Mouse (Mus musculus): ENCODE measurements around the gene Fbll1. TPM values are rescaled to one million over a fixed set of nuclear protein-coding genes. Genes with fewer than 3 reads are reported as not detected.
"Not testable (repeated sequence)": the region's sequence is repeated elsewhere in the genome, so short reads cannot be mapped to it uniquely, and the experiment has no call there.

Fbll1 gene
- total RNA-seq (2014; rRNA removed) (51.2 and 72.6 TPM in 2 replicates), polyA plus RNA-seq (2015; fragmentation: Nextera tagmentation; extraction: Ambion mirVana) (32.9 and 35.4 TPM in 2 replicates)

DNA sequence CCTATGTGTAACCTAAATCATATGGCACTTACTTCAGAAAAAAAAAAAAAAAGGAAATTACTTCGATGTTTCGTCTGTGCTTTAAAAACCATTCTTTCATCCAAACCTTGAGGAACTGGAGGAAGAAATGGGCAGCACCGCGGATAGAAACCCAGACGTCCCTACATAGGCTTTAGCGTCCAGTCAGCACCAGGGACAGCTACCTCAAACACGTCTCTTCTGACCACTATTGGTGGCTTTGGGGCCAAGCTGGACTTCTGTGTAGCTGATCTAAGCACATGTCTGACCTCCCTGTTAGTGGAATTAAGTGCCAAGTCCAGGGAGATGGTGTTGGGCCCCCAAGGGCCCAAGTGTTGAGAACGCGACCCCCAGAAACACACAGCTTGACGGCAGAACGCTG is at the start of gene Fbll1:
Gene Fbll1 (minus strand): TSS at position 11 of the 400 bp plus-strand sequence.
- no peak for TF ChIP-seq CTCF (IDR thresholded peaks at IDR 0.05; ENCODE audit: low read depth)
- 0 out of 2 replicates have a peak, but pooled peaks have one; percentile 2 for ATAC-seq
- WGBS: 8% methylated on average over 11 of the region's 11 CpGs

DNA sequence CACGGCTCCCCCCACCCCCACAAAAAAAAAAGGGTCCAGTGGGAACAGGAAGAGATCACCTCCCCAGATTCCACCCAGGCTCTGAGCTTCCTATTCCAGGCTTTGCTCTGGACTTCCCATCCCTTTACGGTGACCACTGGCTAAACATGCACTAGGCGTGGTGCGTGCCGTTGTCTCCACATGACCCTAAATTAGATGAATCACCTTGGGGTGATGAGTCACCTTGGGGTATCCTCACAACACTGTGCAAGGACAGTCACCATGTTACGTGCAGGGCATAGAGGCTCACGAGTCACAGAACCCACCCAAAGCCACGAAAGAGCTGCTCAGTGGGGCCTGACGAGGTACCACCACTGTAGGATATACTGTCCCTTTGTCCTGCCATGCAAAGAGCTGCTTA is 45.6 kb upstream of the Fbll1 start:
- DNase-seq (no peak), ATAC-seq (no peak)
- WGBS: 88% methylated on average over 9 of the region's 9 CpGs
- Histone ChIP-seq H3K4me1 (ENCODE audit: insufficient read depth) (no peaks in the 10 kb centered on the region), H3K9ac (no peak overlapping the region), H3K27me3 (ENCODE audit: insufficient read depth, low read length) (no peaks in the 10 kb centered on the region), H3K9me3 (ENCODE audit: low read length) (no peaks in the 10 kb centered on the region), H3K4me3 (ENCODE audit: low read depth, low read length) (no peak overlapping the region), H3K27ac (ENCODE audit: low read depth, low read length) (no peak overlapping the region), H3K4me2 (ENCODE audit: low read depth) (no peak overlapping the region), H3K36me3 (ENCODE audit: insufficient read depth) (peaks cover 25% of the 10 kb centered on the region)
- no peak for TF ChIP-seq CTCF (IDR thresholded peaks at IDR 0.05; ENCODE audit: low read depth)

More for the DNA sequence above, at the start of gene Fbll1:
- H3K9me3 ChIP-seq (ENCODE audit: low read length): no peaks in the 10 kb centered on the region
- H3K9ac ChIP-seq: peak within 1 kb of the TSS; percentile 85
- no peaks in the 10 kb centered on the region for H3K36me3 ChIP-seq (ENCODE audit: insufficient read depth)
- peaks cover 15% of the 10 kb centered on the region for H3K4me1 ChIP-seq (ENCODE audit: insufficient read depth)
- DNase-seq: no peak
- H3K27me3 ChIP-seq (ENCODE audit: insufficient read depth, low read length): no peaks in the 10 kb centered on the region; the same call in 1 of the 2 replicates
- H3K4me3 ChIP-seq (ENCODE audit: low read depth, low read length): peak within 1 kb of the TSS; percentile 72
- H3K4me2 ChIP-seq (ENCODE audit: low read depth): peak within 1 kb of the TSS; percentile 81
- peak within 1 kb of the TSS; percentile 92 for H3K27ac ChIP-seq (ENCODE audit: low read depth, low read length)

DNA sequence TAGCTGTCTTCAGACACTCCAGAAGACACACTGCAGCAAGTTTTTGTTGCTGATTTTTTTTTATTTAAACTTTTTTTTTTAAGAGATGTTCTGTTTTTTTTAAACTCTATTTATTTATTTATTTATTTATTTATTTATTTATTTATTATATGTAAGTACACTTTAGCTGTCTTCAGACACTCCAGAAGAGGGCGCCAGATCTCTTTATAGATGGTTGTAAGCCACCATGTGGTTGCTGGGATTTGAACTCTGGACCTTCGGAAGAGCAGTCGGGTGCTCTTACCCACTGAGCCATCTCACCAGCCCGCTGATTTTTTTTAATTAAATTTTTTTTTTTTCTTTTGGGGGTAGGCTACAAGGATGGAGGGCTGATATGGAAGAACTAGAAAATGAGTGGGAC is 43.9 kb upstream of the Fbll1 start:
- H3K9ac ChIP-seq; H3K4me1 ChIP-seq (ENCODE audit: insufficient read depth); ATAC-seq; H3K4me3 ChIP-seq (ENCODE audit: low read depth, low read length); H3K9me3 ChIP-seq (ENCODE audit: low read length); H3K27ac ChIP-seq (ENCODE audit: low read depth, low read length); H3K27me3 ChIP-seq (ENCODE audit: insufficient read depth, low read length); H3K4me2 ChIP-seq (ENCODE audit: low read depth); DNase-seq: not testable (repeated sequence)
- H3K36me3 ChIP-seq (ENCODE audit: insufficient read depth): peaks cover 21% of the 10 kb centered on the region
- WGBS: 85% methylated on average over 4 of the region's 4 CpGs

DNA sequence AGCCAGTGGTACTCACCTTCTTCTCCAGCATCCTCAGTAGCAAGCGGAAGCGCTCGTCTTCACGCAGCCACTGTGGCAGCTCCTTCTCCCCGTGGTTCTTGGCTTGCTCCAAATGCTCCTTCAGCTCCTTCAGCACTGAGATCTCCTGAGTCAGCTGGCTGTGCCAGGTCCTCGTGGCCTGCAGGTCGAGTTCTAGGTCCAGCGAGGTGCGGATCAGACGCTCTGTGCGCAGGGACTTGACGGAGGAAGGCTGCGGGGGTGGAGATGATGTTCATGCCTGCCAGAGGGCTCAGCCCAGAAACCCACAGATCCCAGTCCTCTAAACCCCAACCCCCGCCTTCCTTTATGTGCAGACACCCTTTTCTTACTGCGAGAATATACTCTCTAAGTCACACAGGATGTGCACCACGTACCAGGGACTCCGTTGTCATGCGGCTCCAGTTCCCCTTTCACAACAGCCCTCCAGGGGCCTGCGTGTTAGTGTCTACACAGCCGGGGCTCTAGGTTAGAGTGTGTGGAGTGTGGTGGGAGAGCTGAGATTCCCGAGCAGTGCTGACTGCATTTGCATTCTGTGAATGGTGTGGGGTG is 43.1 kb upstream of the Fbll1 start:
- ATAC-seq (no peak), DNase-seq (no peak)
- no peak overlapping the region for H3K27ac ChIP-seq (ENCODE audit: low read depth, low read length)
- TF ChIP-seq CTCF (IDR thresholded peaks at IDR 0.05; ENCODE audit: low read depth): no peak
- no peak overlapping the region for H3K9ac ChIP-seq
- peaks cover 21% of the 10 kb centered on the region for H3K36me3 ChIP-seq (ENCODE audit: insufficient read depth)
- WGBS: 86% methylated on average over 21 of the region's 21 CpGs
- no peak overlapping the region for H3K4me2 ChIP-seq (ENCODE audit: low read depth)
- H3K27me3 ChIP-seq (ENCODE audit: insufficient read depth, low read length): no peaks in the 10 kb centered on the region
- H3K9me3 ChIP-seq (ENCODE audit: low read length): no peaks in the 10 kb centered on the region
- H3K4me1 ChIP-seq (ENCODE audit: insufficient read depth): no peaks in the 10 kb centered on the region
- no peak overlapping the region for H3K4me3 ChIP-seq (ENCODE audit: low read depth, low read length)

DNA sequence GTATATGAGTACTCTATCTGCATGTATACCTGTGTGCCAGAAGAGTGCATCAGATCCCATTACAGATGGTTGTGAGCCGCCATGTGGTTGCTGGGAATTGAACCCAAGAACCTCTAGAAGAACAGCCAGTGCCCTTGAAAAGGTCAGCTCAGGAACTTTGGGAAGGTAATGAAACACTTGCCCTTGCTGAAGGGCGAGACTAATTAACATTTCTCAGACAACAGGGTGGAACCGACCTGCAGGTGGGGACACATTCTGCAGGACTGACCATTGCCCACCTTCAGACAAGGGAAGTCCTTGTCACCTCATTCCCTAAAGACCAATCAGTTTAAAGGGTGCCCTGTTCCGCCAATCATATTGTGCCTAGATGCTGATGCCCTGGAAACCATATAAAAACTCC is 42.1 kb upstream of the Fbll1 start:
- not testable (repeated sequence) for ATAC-seq; H3K4me2 ChIP-seq (ENCODE audit: low read depth); H3K9ac ChIP-seq; H3K27me3 ChIP-seq (ENCODE audit: insufficient read depth, low read length); H3K27ac ChIP-seq (ENCODE audit: low read depth, low read length); H3K4me1 ChIP-seq (ENCODE audit: insufficient read depth); H3K9me3 ChIP-seq (ENCODE audit: low read length); H3K4me3 ChIP-seq (ENCODE audit: low read depth, low read length); DNase-seq
- whole genome bisulfite sequencing: 93% methylated on average over 4 of the region's 4 CpGs
- peaks cover 21% of the 10 kb centered on the region for H3K36me3 ChIP-seq (ENCODE audit: insufficient read depth)

DNA sequence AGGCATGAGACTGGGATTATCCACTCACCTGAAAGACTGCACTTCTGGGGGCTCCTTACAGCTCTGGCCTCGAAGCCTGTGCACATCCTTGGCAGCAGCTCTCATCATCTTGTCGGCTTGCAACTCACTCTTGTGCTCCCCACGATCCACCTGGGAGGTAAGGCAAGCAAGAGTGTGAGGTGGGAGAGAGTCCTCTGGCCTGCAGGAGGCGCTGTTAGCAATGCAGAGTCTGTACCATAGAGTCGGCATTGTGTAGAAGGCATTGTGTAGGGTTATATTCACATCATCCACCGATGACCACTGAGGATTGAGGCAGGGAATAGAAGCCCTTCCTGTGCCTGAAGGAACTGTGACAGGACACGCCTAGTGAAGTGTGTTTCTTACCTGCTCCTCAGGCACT is 41.6 kb upstream of the Fbll1 start:
- H3K9ac ChIP-seq: no peak overlapping the region
- no peak overlapping the region for H3K27ac ChIP-seq (ENCODE audit: low read depth, low read length)
- DNase-seq: no peak
- H3K4me1 ChIP-seq (ENCODE audit: insufficient read depth): no peaks in the 10 kb centered on the region
- no peaks in the 10 kb centered on the region for H3K9me3 ChIP-seq (ENCODE audit: low read length)
- no peak for ATAC-seq
- TF ChIP-seq CTCF (IDR thresholded peaks at IDR 0.05; ENCODE audit: low read depth): peak; percentile 59
- no peak overlapping the region for H3K4me2 ChIP-seq (ENCODE audit: low read depth)
- no peak overlapping the region for H3K4me3 ChIP-seq (ENCODE audit: low read depth, low read length)
- 82% methylated on average over 7 of the region's 7 CpGs for WGBS
- no peaks in the 10 kb centered on the region for H3K27me3 ChIP-seq (ENCODE audit: insufficient read depth, low read length)
- H3K36me3 ChIP-seq (ENCODE audit: insufficient read depth): peaks cover 21% of the 10 kb centered on the region

DNA sequence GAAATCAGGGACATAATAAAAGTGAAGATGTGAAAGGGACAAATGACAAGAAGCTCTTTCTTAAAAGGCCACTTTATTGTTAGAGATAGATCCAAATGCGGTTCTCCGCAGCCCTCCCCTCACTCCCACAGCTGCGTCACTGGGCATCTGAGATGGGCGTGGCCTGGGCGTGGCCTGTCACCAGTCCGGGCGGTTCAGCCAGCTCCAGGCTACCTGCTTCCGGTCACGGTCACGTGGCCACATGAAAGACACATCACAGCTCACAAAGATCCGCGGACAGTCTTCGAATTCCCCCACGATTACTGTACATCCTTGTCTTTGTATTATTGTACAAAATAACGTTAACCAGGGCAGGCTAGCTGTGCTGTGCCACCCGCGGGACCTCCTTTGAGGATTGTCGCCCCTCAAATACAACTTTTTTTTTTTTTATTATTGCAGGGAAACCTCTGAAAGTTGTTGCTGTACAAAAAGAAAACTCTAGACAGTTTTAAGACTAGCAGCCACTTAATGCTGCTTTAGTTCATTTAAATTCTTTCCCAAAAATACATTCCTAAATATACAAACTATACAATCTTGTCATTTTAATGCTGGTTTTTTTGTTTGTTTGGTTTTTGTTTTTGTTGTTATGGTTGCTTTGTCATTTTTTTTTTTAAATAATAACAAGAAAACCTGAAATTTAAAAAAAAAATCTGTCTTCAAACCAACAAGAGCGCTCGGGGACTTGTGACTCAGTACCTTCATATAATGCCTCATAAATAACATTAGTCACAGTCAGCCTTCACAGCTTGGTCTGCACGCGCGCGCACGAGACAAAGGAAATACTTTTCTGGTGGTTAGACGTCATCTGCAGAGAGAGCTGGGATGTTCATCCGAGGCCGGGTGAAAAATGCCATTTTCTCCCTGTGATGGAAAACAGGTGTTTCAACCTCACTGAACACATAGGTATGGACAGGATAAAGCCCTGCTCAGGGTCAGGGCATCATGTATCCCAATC is 40.0 kb upstream of the Fbll1 start:
- DNase-seq: peak; percentile 56
- H3K9me3 ChIP-seq (ENCODE audit: low read length): no peaks in the 10 kb centered on the region
- H3K4me2 ChIP-seq (ENCODE audit: low read depth): peak overlapping the region; percentile 42
- H3K4me3 ChIP-seq (ENCODE audit: low read depth, low read length): peak overlapping the region; percentile 9
- no peak for TF ChIP-seq CTCF (IDR thresholded peaks at IDR 0.05; ENCODE audit: low read depth)
- 32% methylated on average over 28 of the region's 28 CpGs for WGBS
- no peaks in the 10 kb centered on the region for H3K27me3 ChIP-seq (ENCODE audit: insufficient read depth, low read length)
- peaks cover 16% of the 10 kb centered on the region; the same call in 1 of the 2 replicates for H3K36me3 ChIP-seq (ENCODE audit: insufficient read depth)
- ATAC-seq: no peak
- peaks cover 2% of the 10 kb centered on the region; the same call in 1 of the 2 replicates for H3K4me1 ChIP-seq (ENCODE audit: insufficient read depth)
- H3K27ac ChIP-seq (ENCODE audit: low read depth, low read length): no peak overlapping the region
- 0 out of 2 replicates have a peak overlapping the region, but pooled peaks have one; percentile 25 for H3K9ac ChIP-seq

Data from forebrain, postnatal 0 days (tissue).